Mouse (Mus musculus) neural tube, embryonic 13.5 days (tissue): ENCODE results near the gene Thrsp. TPM values are rescaled to one million over a fixed set of nuclear protein-coding genes. Genes with fewer than 3 reads are reported as not detected.

ENCODE experiments used
- ATAC-seq: fragments of 200-750 bp; cut with Nextera tagmentation; 2 replicates; pipeline ENCODE4 v1.8.0; 2017; ENCODE audit warnings: low read depth, mild to moderate bottlenecking, moderate TSS enrichment, moderate library complexity
- H3K27ac ChIP-seq: fragments of 300-500 bp; sonication (generic); replicated peaks from 2 replicates; pipeline ENCODE4 v1.5.1; 2015; ENCODE audit warnings: moderate library complexity, mild to moderate bottlenecking, inconsistent platforms
- H3K27me3 ChIP-seq: fragments of 300-500 bp; sonication (generic); 2 replicates; pipeline ENCODE4 v1.6.1; 2015; ENCODE audit warnings: mild to moderate bottlenecking, inconsistent platforms
- H3K36me3 ChIP-seq: fragments of 300-500 bp; sonication (generic); 2 replicates; pipeline ENCODE4 v1.6.1; 2015; ENCODE audit warnings: mild to moderate bottlenecking, inconsistent platforms
- H3K4me1 ChIP-seq: fragments of 300-500 bp; sonication (generic); replicated peaks from 2 replicates; pipeline ENCODE4 v1.6.1; 2015; ENCODE audit warnings: inconsistent platforms
- H3K4me2 ChIP-seq: fragments of 300-500 bp; sonication (generic); 2 replicates; pipeline ENCODE4 v1.6.1; 2015; ENCODE audit warnings: inconsistent platforms, mild to moderate bottlenecking, moderate library complexity
- H3K4me3 ChIP-seq: fragments of 300-500 bp; sonication (generic); 2 replicates; pipeline ENCODE4 v1.5.1; 2015; ENCODE audit warnings: mild to moderate bottlenecking, inconsistent platforms
- H3K9ac ChIP-seq: fragments of 300-500 bp; sonication (generic); 2 replicates; pipeline ENCODE4 v1.6.1; 2015; ENCODE audit warnings: moderate library complexity, mild to moderate bottlenecking, inconsistent platforms
- H3K9me3 ChIP-seq: fragments of 300-500 bp; sonication (generic); 2 replicates; pipeline ENCODE4 v1.6.1; 2016; ENCODE audit warnings: inconsistent platforms
- WGBS: fragments of 180-500 bp; shearing (Covaris S2); methylation state at CpG from one replicate; pipeline ENCODE4 v1.1.7; 2015; 5-methylcytosine and 5-hydroxymethylcytosine counted together
- polyA plus RNA-seq: library from polyadenylated mRNA; unstranded; fragments of >200 nt; fragmentation: Nextera tagmentation; extraction: Ambion mirVana; gene quantifications from 2 replicates; pipeline ENCODE4 v1.2.1, GENCODE M21; 2015

The Thrsp gene
- polyA plus RNA-seq, 1 experiment from 2014 or later: 0.99 TPM

- H3K9me3 ChIP-seq: no peaks in the 10 kb centered on the region
- no peak overlapping the region for H3K4me3 ChIP-seq
- ATAC-seq: no peak
- WGBS: 89% methylated on average over 5 of the region's 5 CpGs
- no peak overlapping the region for H3K4me2 ChIP-seq
- no peak overlapping the region for H3K27ac ChIP-seq
- H3K4me1 ChIP-seq: peaks cover 11% of the 10 kb centered on the region; the same call in 1 of the 2 replicates
- no peaks in the 10 kb centered on the region for H3K27me3 ChIP-seq
- no peak overlapping the region for H3K9ac ChIP-seq
- peaks cover 85% of the 10 kb centered on the region for H3K36me3 ChIP-seq
These were observed 30.6 kb downstream of the Thrsp start for GRCm38 (mm10) chr7:97386806-97387370.

DNA sequence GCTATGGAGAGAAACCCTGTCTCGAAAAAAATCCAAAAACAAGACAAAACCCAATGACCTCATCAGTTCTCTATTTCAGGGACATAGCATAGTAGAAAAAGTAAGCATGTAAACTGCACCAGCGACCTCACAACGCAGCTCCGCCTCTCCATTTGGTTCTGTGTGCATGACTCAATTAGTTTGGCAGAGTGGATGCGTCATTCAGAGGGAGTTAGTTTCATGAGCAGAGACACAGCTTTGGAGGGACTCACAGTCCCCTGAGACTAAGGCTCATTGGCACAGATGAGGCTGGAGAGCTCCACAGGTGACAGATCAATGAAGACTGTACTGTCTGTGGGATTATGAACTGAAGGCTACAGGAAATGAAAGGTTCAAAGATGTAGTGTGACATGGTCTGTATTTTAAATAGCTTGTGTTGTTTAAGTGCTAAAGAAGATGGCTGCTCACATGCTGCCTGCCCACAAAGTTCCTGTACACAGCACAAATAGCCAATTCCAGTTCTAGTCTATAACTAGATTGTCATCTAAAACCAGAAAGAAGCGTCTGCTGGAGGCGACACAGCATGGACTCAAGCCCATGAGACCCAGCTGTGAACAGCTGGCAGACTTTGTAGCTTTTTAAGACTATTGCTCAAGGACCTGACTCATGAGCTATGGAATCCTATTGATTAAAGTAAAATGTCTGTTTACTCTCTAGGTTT lies 31.3 kb downstream of the Thrsp start:
- Histone ChIP-seq H3K4me3 (no peak overlapping the region), H3K4me2 (no peak overlapping the region), H3K9ac (no peak overlapping the region), H3K27me3 (no peaks in the 10 kb centered on the region), H3K27ac (no peak overlapping the region), H3K36me3 (peaks cover 85% of the 10 kb centered on the region), H3K4me1 (0 out of 2 replicates have a peak, but pooled peaks cover 4% of the 10 kb centered on the region), H3K9me3 (no peaks in the 10 kb centered on the region)
- WGBS: 87% methylated on average over 7 of the region's 7 CpGs
- ATAC-seq: no peak

GRCm38 (mm10) chr7:97383496-97384132 lies 33.9 kb downstream of the Thrsp start:
- no peak for ATAC-seq
- H3K4me2 ChIP-seq: no peak overlapping the region
- WGBS: 80% methylated on average over 10 of the region's 10 CpGs
- no peaks in the 10 kb centered on the region for H3K4me1 ChIP-seq
- no peak overlapping the region for H3K4me3 ChIP-seq
- H3K27me3 ChIP-seq: no peaks in the 10 kb centered on the region
- no peak overlapping the region for H3K27ac ChIP-seq
- peaks cover 81% of the 10 kb centered on the region for H3K36me3 ChIP-seq
- H3K9ac ChIP-seq: no peak overlapping the region
- H3K9me3 ChIP-seq: no peaks in the 10 kb centered on the region

GRCm38 (mm10) chr7:97382661-97383060 lies 34.9 kb downstream of the Thrsp start:
- Histone ChIP-seq H3K9ac (no peak overlapping the region), H3K9me3 (no peaks in the 10 kb centered on the region), H3K27ac (no peak overlapping the region), H3K27me3 (no peaks in the 10 kb centered on the region), H3K36me3 (peaks cover 83% of the 10 kb centered on the region), H3K4me1 (no peaks in the 10 kb centered on the region), H3K4me3 (no peak overlapping the region), H3K4me2 (no peak overlapping the region)
- no peak for ATAC-seq
- 96% methylated on average over 8 of the region's 8 CpGs for WGBS

- no peaks in the 10 kb centered on the region for H3K27me3 ChIP-seq
- no peaks in the 10 kb centered on the region for H3K9me3 ChIP-seq
- no peak for ATAC-seq
- peaks cover 80% of the 10 kb centered on the region for H3K36me3 ChIP-seq
- no peak overlapping the region for H3K4me2 ChIP-seq
- no peak overlapping the region for H3K27ac ChIP-seq
- H3K4me1 ChIP-seq: no peaks in the 10 kb centered on the region
- WGBS: 97% methylated on average over 5 of the region's 5 CpGs
- no peak overlapping the region for H3K4me3 ChIP-seq
- H3K9ac ChIP-seq: no peak overlapping the region
These were observed 36.9 kb downstream of the Thrsp start for GRCm38 (mm10) chr7:97380500-97381123.

- Histone ChIP-seq H3K27me3 (no peaks in the 10 kb centered on the region), H3K4me1 (no peaks in the 10 kb centered on the region), H3K9ac (no peak overlapping the region), H3K9me3 (no peaks in the 10 kb centered on the region), H3K4me3 (no peak overlapping the region), H3K27ac (no peak overlapping the region), H3K4me2 (no peak overlapping the region), H3K36me3 (peaks cover 78% of the 10 kb centered on the region)
- 92% methylated on average over 5 of the region's 5 CpGs for WGBS
- ATAC-seq: no peak
These were observed 38.2 kb downstream of the Thrsp start for GRCm38 (mm10) chr7:97379304-97379703.

- peaks cover 12% of the 10 kb centered on the region for H3K4me1 ChIP-seq
- peaks cover 45% of the 10 kb centered on the region for H3K36me3 ChIP-seq
- H3K27me3 ChIP-seq: no peaks in the 10 kb centered on the region
- WGBS: 80% methylated on average over 2 of the region's 2 CpGs
- ATAC-seq: no peak
- no peak overlapping the region for H3K4me3 ChIP-seq
- no peak overlapping the region for H3K4me2 ChIP-seq
- no peak overlapping the region for H3K27ac ChIP-seq
- H3K9ac ChIP-seq: no peak overlapping the region
- H3K9me3 ChIP-seq: no peaks in the 10 kb centered on the region
These were observed 41.6 kb downstream of the Thrsp start for GRCm38 (mm10) chr7:97375906-97376305.

DNA sequence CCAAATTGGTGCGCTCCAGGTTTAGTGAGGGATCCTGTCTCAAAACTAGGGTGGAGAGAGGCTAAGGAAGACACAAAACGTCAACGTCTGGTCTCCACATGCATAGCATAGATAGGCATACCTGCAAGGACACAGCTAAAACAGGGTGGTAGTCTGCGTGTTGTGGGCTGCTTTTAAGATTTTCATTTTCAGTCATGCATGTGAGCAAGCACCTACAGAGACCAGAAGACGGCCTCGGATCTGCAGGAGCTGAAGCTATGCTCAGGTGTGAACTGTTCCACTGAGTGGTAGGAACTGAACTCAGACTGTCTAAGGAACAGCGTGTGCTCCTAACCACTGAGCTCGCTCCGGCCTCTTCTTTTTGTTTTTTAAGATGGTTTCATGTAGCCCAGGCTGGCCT lies 42.4 kb downstream of the Thrsp start:
- Histone ChIP-seq H3K9me3 (no peaks in the 10 kb centered on the region), H3K27me3 (no peaks in the 10 kb centered on the region), H3K9ac (no peak overlapping the region), H3K27ac (no peak overlapping the region), H3K4me2 (no peak overlapping the region), H3K4me3 (no peak overlapping the region), H3K4me1 (peaks cover 14% of the 10 kb centered on the region), H3K36me3 (peaks cover 45% of the 10 kb centered on the region)
- ATAC-seq: no peak
- WGBS: 95% methylated on average over 9 of the region's 9 CpGs

- Histone ChIP-seq H3K4me3 (no peak overlapping the region), H3K27ac (no peak overlapping the region), H3K36me3 (no peaks in the 10 kb centered on the region), H3K4me1 (peaks cover 2% of the 10 kb centered on the region), H3K27me3 (no peaks in the 10 kb centered on the region), H3K9ac (no peak overlapping the region), H3K9me3 (no peaks in the 10 kb centered on the region; the same call in 1 of the 2 replicates), H3K4me2 (no peak overlapping the region)
- no peak for ATAC-seq
- WGBS: 76% methylated on average over 1 of the region's 1 CpGs
These were observed 51.6 kb downstream of the Thrsp start for GRCm38 (mm10) chr7:97365887-97366286.

Other genes starting within 250 kb of the Thrsp start
- 3.5 and 4.6 TPM in 2 replicates for gene Usp35, start 85.7 kb downstream of the Thrsp start, polyA plus RNA-seq
- gene Kctd21, start 85.4 kb downstream of the Thrsp start, polyA plus RNA-seq: 6.3 and 9.0 TPM in 2 replicates
- gene Alg8, start 46.1 kb downstream of the Thrsp start, polyA plus RNA-seq: 16.2 TPM in 2 replicates
- 431 and 478 TPM in 2 replicates for gene Ndufc2, start 17.7 kb downstream of the Thrsp start, polyA plus RNA-seq
- 1.2 and 2.2 TPM in 2 replicates for gene Kctd14, start 33.6 kb upstream of the Thrsp start, polyA plus RNA-seq
- 48.0 and 58.4 TPM in 2 replicates for gene Ints4, start 63.2 kb upstream of the Thrsp start, polyA plus RNA-seq
- 44.6 and 47.9 TPM in 2 replicates for gene Aamdc, start 161.8 kb upstream of the Thrsp start, polyA plus RNA-seq
- gene Rsf1, start 162.2 kb upstream of the Thrsp start, polyA plus RNA-seq: 28.4 and 31.3 TPM in 2 replicates